Mouse (Mus musculus): ENCODE results near the gene Cntd1.

DNA sequence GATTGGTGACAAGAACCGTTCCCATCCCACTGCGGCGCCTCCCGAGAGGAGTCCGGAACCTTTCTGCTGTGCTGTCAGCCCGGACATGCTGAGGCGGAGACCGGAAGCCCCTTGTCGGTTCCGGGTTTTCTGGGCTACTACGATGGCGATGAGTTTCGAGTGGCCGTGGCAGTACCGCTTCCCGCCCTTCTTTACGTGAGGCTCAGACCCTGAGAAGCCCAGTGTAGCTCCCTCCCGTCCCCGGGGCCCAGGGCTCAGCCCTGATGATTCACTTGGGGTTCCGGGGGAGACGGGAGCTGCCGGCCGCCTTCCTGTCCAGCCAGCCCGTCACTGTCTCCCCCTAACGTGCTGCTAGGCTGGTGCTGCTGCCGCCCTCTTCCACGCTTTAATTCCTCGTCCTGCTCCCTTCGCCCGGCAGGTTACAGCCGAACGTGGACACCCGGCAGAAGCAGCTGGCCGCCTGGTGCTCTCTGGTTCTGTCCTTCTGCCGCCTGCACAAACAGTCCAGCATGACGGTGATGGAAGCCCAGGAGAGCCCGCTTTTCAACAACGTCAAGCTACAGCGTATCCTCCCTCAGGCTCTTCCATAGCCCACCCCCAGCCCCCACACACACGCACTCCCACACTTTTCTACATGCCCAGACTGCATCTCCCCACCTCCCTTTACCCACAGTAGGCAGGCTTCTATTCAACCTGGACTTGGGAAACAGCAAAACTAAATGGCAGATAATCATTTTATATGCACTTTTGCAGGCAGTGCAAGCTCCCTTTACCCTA, 25.0 kb upstream of the Cntd1 start, which contains the start of gene Vps25:
- TF ChIP-seq POLR2A (IDR thresholded peaks at IDR 0.05; ENCODE audit: borderline replicate concordance, control insufficient read depth, low read depth, low read length) (peak; percentile 89), CTCF (IDR thresholded peaks at IDR 0.05; ENCODE audit: control insufficient read depth, insufficient read depth, low read length) (no peak)

All from bone marrow, adult 2 months (tissue).